Mouse (Mus musculus) hindbrain, embryonic 12.5 days (tissue): ENCODE results near the gene Mageb4. TPM values are rescaled to one million over a fixed set of nuclear protein-coding genes. Genes with fewer than 3 reads are reported as not detected.
"Not testable (repeated sequence)": the region's sequence is repeated elsewhere in the genome, so short reads cannot be mapped to it uniquely, and the experiment has no call there.

Experiments
- ATAC-seq: fragments of 200-750 bp; cut with Nextera tagmentation; 2 replicates; pipeline ENCODE4 v1.8.0; 2017; ENCODE audit warnings: moderate TSS enrichment; ENCODE audit not compliant: low FRiP score
- H3K27ac ChIP-seq: fragments of 300-500 bp; sonication (generic); 2 replicates; pipeline ENCODE4 v1.5.1; 2016; ENCODE audit warnings: mild to moderate bottlenecking
- H3K27me3 ChIP-seq: fragments of 300-500 bp; sonication (generic); 2 replicates; pipeline ENCODE4 v1.6.1; 2016; ENCODE audit warnings: mild to moderate bottlenecking
- H3K36me3 ChIP-seq: fragments of 300-500 bp; sonication (generic); 2 replicates; pipeline ENCODE4 v1.6.1; 2016; ENCODE audit warnings: mild to moderate bottlenecking
- H3K4me1 ChIP-seq: fragments of 300-500 bp; sonication (generic); 2 replicates; pipeline ENCODE4 v1.6.1; 2016
- H3K4me2 ChIP-seq: fragments of 300-500 bp; sonication (generic); replicated peaks from 2 replicates; pipeline ENCODE4 v1.6.1; 2016; ENCODE audit warnings: mild to moderate bottlenecking
- H3K4me3 ChIP-seq: fragments of 300-500 bp; sonication (generic); 2 replicates; pipeline ENCODE4 v1.5.1; 2016; ENCODE audit warnings: mild to moderate bottlenecking
- H3K9ac ChIP-seq: fragments of 300-500 bp; sonication (generic); 2 replicates; pipeline ENCODE4 v1.6.1; 2016; ENCODE audit warnings: mild to moderate bottlenecking, moderate library complexity
- H3K9me3 ChIP-seq: fragments of 300-500 bp; sonication (generic); replicated peaks from 2 replicates; pipeline ENCODE4 v1.6.1; 2016; ENCODE audit warnings: mild to moderate bottlenecking
- WGBS: fragments of 180-500 bp; shearing (Covaris S2); methylation state at CpG from one replicate; pipeline ENCODE4 v1.1.7; 2016; 5-methylcytosine and 5-hydroxymethylcytosine counted together
- polyA plus RNA-seq: library from polyadenylated mRNA; unstranded; fragments of >200 nt; fragmentation: Nextera tagmentation; extraction: Ambion mirVana; gene quantifications from 2 replicates; pipeline ENCODE4 v1.2.1, GENCODE M21; 2016

The Mageb4 gene
- polyA plus RNA-seq = not detected in 2 replicates

DNA sequence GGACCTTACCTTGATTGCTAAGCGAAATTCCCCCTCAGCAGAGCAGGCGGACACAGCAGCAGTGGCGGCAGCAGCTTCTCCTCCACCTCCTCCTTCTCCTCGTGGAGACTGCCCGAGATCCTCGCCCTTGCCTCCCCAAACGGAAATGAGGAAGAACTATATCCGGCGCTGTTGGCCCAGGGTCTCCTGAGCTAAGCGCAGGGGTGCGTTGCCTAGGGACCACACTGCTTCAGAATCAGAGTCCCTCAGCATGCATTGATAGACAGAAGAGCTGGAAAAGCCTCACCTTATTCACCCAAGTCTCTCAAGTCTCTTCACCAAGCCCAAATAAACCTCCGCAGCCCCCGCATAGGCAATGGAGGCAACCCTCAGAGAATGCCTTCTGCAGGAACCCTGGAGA is at the start of gene Mageb4:
Gene Mageb4 (minus strand): TSS at position 101 of the 400 bp plus-strand sequence.
- H3K9me3 ChIP-seq, H3K36me3 ChIP-seq, H3K4me1 ChIP-seq, H3K27me3 ChIP-seq, ATAC-seq, H3K27ac ChIP-seq, H3K9ac ChIP-seq, H3K4me2 ChIP-seq, H3K4me3 ChIP-seq: not testable (repeated sequence)
- no CpG with 5 or more reads among the region's 13 CpGs for WGBS

- not testable (repeated sequence) for H3K27ac ChIP-seq, ATAC-seq, H3K4me2 ChIP-seq, H3K9me3 ChIP-seq, H3K27me3 ChIP-seq, H3K4me3 ChIP-seq, H3K36me3 ChIP-seq, H3K9ac ChIP-seq, H3K4me1 ChIP-seq
- WGBS = 56% methylated on average over 1 of the region's 2 CpGs
Observed at GRCm38 (mm10) chrX:86284597-86284996, 20.3 kb downstream of the Mageb4 start.

GRCm38 (mm10) chrX:86245950-86246349 is 58.9 kb downstream of the Mageb4 start:
- not testable (repeated sequence) for H3K36me3 ChIP-seq, H3K9me3 ChIP-seq, H3K4me3 ChIP-seq, H3K9ac ChIP-seq, H3K27me3 ChIP-seq, H3K4me2 ChIP-seq, ATAC-seq, H3K27ac ChIP-seq, H3K4me1 ChIP-seq
- no CpG with 5 or more reads among the region's 1 CpGs for WGBS

DNA sequence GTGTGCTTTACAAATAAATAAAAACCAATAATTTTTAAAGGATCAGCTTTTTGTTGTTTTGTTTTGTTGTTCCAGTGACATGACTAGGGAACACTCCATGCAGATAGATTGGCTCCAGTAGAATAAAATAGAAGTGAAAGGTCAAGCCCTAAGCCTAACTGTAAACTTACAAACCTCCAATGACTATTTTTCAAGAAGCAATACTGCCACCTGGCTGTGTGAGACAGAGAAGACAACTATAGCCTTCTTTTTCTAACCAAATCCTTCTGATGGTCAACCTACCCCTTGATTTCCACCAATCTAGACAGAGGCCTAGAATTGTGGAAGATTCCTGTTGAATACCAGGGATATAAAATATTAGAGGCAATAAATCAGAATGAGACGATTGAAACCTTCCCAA is 67.6 kb downstream of the Mageb4 start:
- Histone ChIP-seq H3K36me3 (no peaks in the 10 kb centered on the region), H3K9me3 (no peaks in the 10 kb centered on the region), H3K9ac (no peak overlapping the region), H3K4me2 (no peak overlapping the region), H3K27me3 (no peaks in the 10 kb centered on the region), H3K27ac (no peak overlapping the region), H3K4me3 (no peak overlapping the region), H3K4me1 (no peaks in the 10 kb centered on the region)
- ATAC-seq = no peak
- WGBS = no CpG with 5 or more reads among the region's 1 CpGs

Other genes with a start within 250 kb of the Mageb4 start
- gene Nr0b1, start 113.3 kb downstream of the Mageb4 start, polyA plus RNA-seq = 0.19 and 0.29 TPM in 2 replicates